Mouse (Mus musculus) left cerebral cortex, postnatal 36 days (tissue): ENCODE measurements around the gene Tbc1d1. TPM values are rescaled to one million over a fixed set of nuclear protein-coding genes. Genes with fewer than 3 reads are reported as not detected.

Experiments
- DNase-seq, 2 experiments: peaks; one replicate each; pipeline ENCODE4 v3.0.0; 2021 to 2022; ENCODE audit warnings: low spot score in 2 of 2, mixed read lengths in 1 of 2
- intact Hi-C: fragments of 180-260 bp; cut with DNase I; formaldehyde crosslinking; loops from one replicate; pipeline ENCODE4 v1.15.1; 2025
- total RNA-seq, 2 experiments: library from RNA; stranded (reverse); gene quantifications; 2 replicates each; pipeline ENCODE4 v1.2.3; 2021

Gene Tbc1d1
- total RNA-seq, 2 experiments from 2014 or later: 15.6 to 19.5 TPM

DNA sequence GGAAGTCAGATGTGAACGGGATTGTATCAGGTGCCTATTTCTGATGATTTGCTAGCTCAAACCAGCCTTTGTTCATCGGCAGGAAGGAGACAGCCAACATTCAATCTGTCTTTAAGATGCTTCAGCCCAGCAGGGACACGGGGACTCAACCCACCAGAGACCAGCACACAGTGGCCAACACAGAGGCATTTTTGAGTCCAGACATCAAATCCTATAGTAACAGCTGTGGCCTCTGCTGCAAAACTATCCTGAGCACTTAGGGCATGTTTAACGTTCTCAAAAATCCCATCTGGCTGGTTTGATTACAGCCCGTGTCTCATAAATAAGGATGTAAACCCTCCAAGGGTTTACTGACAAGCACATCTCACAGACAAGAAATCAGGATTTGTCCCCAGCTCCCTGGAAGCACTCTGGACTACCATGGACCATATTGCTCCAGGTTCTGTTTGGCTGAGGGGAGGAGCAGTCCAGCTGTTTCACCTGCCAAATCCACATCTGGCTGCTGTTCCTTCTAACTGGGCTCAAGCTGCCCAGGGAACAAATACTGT, 207.8 kb downstream of the Tbc1d1 start:
- DNase-seq: no peak
- intact Hi-C loops: loop anchor here (1.0 kb wide), 1 partner anchor 27 kb away; no protein-coding TSS in a partner anchor

DNA sequence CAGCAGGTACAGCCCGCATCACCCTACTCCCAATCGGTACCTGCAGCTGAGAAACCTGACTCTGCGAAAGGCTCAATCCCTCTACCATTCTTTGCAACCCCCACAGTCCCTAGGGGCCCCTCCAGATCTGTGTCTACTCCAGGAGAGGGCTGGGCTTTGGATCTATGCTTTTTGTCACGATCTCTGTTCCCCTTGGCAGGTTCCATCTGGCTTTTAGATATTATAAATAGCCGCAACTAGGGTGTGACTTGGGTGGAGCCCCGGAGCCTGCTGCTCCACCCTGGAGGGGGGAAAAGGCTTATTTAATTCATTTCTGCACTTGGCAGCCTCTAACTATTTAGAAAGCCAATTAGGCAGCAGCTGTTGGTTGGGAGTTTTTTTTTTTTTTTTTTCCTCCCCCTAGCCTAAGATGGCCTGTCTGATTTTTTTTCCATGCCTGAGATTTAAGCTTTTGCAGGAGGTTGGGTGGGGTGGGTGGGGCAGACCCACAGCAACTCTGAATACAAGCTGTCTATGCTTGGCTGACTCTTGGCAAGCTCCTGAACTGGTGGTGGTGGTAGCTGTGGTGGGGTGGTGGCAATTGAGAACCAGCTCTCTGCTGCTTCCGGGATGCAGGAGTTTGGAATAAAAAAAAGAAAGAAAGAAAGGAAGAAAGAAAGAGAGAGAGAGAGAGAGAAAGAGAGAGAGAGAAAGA, 208.5 kb downstream of the Tbc1d1 start:
- intact Hi-C loops: loop anchor here (1.0 to 5.0 kb wide), 2 partner anchors 27 to 77 kb away; no protein-coding TSS in a partner anchor
- peak in 1 of 2 experiments; percentile 35 for DNase-seq

- intact Hi-C loops: loop anchor here (5.0 kb wide), 1 partner anchor 78 kb away; no protein-coding TSS in a partner anchor
- peak in 1 of 2 experiments; percentile 50 for DNase-seq
Observed at GRCm38 (mm10) chr5:64365187-64366066, 209.3 kb downstream of the Tbc1d1 start.

DNA sequence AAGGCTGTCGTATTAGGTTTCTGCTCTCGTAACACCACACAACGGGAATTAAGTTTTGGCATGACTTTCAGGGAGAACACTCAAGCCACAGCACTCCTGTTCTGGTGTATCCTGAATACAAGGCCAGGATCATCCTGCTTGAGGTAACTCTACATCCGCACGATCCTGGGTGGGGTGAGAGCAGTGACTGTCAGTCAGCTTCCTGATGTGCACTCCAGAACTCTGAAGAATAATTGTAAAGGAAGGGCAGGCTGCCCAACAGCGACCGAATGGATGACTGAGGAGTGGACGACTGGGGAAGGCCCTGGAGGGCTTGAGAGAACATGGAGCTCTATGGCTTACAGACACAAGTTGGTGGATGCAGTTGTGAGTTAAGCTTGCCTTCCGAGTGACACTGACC, 210.0 kb downstream of the Tbc1d1 start:
- intact Hi-C loops: loop anchor here (5.0 kb wide), 1 partner anchor 79 kb away; no protein-coding TSS in a partner anchor
- DNase-seq: no peak

- intact Hi-C loops: loop anchor here (5.0 kb wide), 1 partner anchor 80 kb away; no protein-coding TSS in a partner anchor
- peak; percentile 64 to 69 for DNase-seq
Observed at GRCm38 (mm10) chr5:64367426-64367825, 211.3 kb downstream of the Tbc1d1 start.

DNA sequence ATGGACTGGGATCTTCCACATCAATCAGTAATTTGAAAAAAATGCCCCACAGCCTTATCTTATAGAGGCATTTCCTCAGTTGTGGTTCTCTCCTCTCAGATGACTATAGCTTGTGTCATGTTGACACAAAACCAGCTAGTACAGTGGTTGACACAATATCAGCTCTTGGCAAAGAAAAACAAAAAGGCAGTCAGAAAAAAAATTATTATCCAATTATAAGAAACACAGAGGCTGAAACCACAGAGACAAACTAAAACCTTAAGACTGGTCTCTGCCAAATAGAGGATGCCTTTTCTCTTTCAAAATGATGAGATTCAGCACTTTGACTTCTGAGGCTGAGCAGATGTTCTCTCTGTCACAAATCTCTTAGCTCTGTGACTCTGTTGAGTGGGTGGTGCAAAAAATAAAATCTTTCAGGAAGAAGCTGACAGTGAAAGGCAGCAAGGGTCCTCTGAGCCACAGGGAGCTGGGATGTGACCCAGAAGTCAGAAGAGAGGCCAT, 215.3 kb downstream of the Tbc1d1 start:
- intact Hi-C loops: no loop called here
- no peak for DNase-seq

- DNase-seq: no peak
- intact Hi-C loops: no loop called here
Observed at GRCm38 (mm10) chr5:64372292-64372961, 216.3 kb downstream of the Tbc1d1 start.

GRCm38 (mm10) chr5:64373695-64374094, 217.6 kb downstream of the Tbc1d1 start:
- intact Hi-C loops: no loop called here
- DNase-seq: no peak

DNA sequence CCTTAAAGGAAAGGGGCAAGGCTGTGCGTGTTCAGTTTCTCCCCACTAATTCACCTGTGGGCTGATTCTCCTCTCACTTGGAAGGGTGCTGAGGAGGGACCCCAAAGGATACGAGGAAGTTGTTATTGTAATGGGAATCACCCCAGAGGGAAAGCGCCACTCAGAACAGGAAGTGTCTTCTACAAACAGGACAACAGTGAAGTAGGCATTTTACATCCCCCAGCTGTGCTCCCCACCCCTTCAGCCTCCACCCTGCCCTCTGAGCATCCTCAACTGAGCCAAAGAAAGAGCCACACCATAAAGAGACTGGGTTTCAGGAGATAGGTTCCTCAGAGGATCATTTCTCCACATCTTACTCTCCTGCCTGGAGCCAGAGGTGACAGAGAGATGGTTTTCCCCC, 219.7 kb downstream of the Tbc1d1 start:
- no peak for DNase-seq

DNA sequence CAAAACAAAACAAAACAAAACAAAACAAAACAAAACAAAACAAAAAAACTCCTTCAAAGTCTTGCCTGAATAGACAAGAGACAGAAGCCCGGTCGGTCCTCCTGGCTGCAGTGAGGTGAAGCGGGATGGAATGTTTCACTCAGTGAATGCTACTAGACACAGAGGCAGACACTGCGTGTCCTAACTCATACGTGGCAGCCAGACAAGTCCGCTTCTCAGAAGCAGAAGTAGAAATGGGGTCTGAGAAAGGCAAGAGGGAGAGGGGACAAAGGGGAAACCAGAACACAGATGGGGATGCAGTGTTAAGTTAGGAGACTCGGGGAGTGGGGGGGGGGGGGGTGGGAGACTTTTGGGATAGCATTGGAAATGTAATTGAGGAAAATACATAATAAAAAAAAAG, 220.4 kb downstream of the Tbc1d1 start:
- DNase-seq: no peak
- intact Hi-C loops: loop anchor here (5.0 kb wide), 1 partner anchor 226 kb away; no protein-coding TSS in a partner anchor

More for the DNA sequence above, 219.7 kb downstream of the Tbc1d1 start:
- intact Hi-C loops: loop anchor here (5.0 kb wide), 1 partner anchor 226 kb away; no protein-coding TSS in a partner anchor

GRCm38 (mm10) chr5:64377705-64378104, 221.6 kb downstream of the Tbc1d1 start:
- no peak for DNase-seq
- intact Hi-C loops: loop anchor here (2.0 to 5.0 kb wide), 2 partner anchors 89 to 225 kb away; no protein-coding TSS in a partner anchor

GRCm38 (mm10) chr5:64378591-64379275, 222.6 kb downstream of the Tbc1d1 start:
- intact Hi-C loops: loop anchor here (2.0 to 5.0 kb wide), 2 partner anchors 90 to 224 kb away; no protein-coding TSS in a partner anchor
- DNase-seq: no peak

GRCm38 (mm10) chr5:64379829-64380228, 223.7 kb downstream of the Tbc1d1 start:
- intact Hi-C loops: loop anchor here (2.0 to 10.0 kb wide), 4 partner anchors 91 to 325 kb away; no protein-coding TSS in a partner anchor
- no peak for DNase-seq

DNA sequence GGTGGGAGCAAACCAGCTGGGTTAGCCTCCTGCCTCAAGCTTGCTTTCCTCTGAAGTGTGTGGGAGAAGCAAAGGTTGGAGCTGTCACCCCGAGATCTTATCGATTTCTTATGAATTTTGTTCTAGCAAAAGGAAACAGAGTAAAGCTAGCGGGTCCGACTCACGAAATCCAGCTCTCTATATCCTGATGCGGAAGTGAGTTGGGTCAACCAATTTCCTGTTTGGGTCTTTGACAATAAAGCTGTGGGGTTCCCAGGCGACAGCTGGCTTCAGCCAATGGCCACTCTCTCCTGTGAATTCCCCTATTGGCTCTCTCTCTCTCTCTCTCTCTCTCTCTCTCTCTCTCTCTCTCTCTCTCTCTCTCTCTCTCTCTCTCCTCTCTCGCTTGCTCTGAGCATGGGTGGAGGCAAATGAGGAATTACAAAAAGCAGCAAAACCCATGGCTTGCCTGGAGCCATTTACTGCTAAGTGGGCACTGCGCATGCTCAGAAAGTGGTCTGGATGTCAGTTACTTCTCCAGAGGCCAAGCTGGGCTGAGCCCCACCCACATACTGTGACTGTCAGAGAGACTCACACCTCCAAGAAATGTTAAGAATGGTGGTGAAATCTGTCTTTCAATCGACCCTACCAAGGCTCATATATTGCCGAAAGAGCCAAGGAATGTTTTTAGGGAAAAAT, 224.7 kb downstream of the Tbc1d1 start:
- DNase-seq: no peak
- intact Hi-C loops: loop anchor here (5.0 to 10.0 kb wide), 2 partner anchors 121 to 324 kb away; no protein-coding TSS in a partner anchor

GRCm38 (mm10) chr5:64381538-64381937, 225.4 kb downstream of the Tbc1d1 start:
- no peak for DNase-seq
- intact Hi-C loops: loop anchor here (5.0 to 10.0 kb wide), 2 partner anchors 121 to 323 kb away; no protein-coding TSS in a partner anchor

DNA sequence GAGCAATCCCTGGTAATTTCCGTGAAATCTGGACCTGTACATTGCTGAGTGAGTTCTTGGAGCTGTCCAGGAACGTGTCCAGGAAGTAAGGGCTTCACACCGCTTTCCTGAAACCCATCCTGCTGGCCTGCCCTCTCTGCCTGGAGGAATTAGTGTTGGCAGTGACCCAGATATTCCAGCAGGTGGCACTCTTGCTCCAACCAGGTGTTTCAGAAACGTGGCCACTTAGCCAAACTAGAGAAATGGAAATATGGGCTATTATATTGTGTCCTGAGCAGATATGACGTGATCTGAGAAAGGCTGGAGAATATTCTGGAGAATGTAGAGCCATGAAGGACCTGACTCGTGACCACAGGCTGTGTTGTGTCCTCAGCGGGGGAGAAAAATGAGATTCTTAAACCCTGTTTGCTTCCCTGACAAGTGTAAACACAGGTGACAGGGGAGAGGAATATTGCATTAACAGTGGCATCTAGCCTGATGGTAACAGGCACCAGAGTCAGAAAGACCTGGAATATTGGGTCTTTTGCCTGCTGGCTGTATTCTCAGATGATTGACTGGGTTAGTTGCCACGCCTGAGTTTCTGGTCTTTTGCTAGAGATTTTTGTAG, 226.4 kb downstream of the Tbc1d1 start:
- intact Hi-C loops: loop anchor here (1.0 to 10.0 kb wide), 4 partner anchors 120 to 484 kb away; no protein-coding TSS in a partner anchor
- DNase-seq: peak; percentile 72 to 83

GRCm38 (mm10) chr5:64383215-64383614, 227.1 kb downstream of the Tbc1d1 start:
- intact Hi-C loops: loop anchor here (2.0 to 10.0 kb wide), 3 partner anchors 119 to 484 kb away; no protein-coding TSS in a partner anchor
- DNase-seq: no peak
